Mouse (Mus musculus): Measurements from ENCODE around the gene Chml. TPM values are rescaled to one million over a fixed set of nuclear protein-coding genes. Genes with fewer than 3 reads are reported as not detected.

The Chml gene
- polyA plus RNA-seq, 1 experiment, result 0.51 TPM

DNA sequence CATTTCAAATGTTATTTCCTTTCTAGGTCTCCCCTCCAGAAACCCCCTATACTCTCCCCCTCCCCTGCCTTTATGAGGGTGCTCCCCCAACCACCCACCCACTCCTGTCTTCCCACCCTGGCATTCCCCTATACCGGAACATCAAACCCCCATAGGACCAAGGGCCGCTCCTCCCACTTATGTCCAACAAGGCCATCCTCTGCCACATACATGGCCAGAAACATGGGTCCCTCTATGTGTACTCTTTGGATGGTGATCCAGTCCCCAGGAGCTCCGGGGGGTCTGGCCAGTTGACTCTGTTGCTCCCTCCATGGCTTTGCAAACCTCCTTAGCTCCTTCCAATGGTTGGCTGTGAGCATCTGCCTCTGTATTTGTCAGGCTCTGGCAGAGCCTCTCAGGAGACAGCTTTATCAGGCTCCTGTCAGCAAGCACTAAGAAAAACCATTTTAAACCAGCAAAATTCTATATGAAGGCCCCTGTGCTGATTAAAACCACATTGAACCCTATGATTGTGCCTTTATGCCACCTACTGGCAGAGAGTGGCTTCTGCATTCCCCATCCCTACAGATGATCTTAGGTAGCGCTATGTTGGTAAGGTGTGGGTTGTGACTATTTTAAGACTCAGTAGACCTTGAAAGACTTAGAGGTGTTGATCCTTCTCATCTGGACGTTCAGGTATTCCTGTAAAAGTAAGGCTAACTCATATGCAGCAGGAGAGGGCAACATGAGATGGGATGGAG lies 23.9 kb downstream of the Chml start:
- WGBS, result 61% methylated on average over 5 of the region's 5 CpGs
- no peak for DNase-seq (ENCODE audit: low read depth, low spot score)

DNA sequence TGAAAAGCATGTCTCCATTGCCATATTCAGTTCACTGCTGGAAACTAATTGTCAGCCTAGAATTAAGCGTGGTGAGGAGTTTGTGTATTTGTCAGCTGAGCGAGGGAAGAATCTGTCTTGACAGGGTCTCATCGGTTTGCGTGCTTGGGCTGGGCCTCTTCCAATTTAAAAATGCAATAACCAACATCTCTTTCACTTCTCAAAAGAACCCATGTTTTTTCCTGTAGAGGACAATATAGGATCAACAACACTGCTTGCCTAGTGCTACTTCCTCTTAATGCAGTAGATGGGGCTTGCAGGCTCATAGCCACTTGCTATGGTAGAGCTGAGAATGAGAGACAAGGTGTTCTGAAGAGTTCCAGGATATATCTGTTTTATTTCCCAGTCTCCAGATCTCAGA lies 32.8 kb downstream of the Chml start:
- no peak for DNase-seq (ENCODE audit: low read depth, low spot score)
- WGBS, result 82% methylated on average over 4 of the region's 4 CpGs

- no peak for DNase-seq (ENCODE audit: low read depth, low spot score)
- WGBS, result 95% methylated on average over 4 of the region's 4 CpGs
These were observed 44.1 kb downstream of the Chml start for GRCm38 (mm10) chr1:175648615-175649014.

GRCm38 (mm10) chr1:175646952-175647351 lies 45.7 kb downstream of the Chml start:
- 10% methylated on average over 9 of the region's 9 CpGs for WGBS
- no peak for DNase-seq (ENCODE audit: low read depth, low spot score)

GRCm38 (mm10) chr1:175643496-175644265 lies 49.0 kb downstream of the Chml start:
- 31% methylated on average over 5 of the region's 5 CpGs for WGBS
- no peak for DNase-seq (ENCODE audit: low read depth, low spot score)

DNA sequence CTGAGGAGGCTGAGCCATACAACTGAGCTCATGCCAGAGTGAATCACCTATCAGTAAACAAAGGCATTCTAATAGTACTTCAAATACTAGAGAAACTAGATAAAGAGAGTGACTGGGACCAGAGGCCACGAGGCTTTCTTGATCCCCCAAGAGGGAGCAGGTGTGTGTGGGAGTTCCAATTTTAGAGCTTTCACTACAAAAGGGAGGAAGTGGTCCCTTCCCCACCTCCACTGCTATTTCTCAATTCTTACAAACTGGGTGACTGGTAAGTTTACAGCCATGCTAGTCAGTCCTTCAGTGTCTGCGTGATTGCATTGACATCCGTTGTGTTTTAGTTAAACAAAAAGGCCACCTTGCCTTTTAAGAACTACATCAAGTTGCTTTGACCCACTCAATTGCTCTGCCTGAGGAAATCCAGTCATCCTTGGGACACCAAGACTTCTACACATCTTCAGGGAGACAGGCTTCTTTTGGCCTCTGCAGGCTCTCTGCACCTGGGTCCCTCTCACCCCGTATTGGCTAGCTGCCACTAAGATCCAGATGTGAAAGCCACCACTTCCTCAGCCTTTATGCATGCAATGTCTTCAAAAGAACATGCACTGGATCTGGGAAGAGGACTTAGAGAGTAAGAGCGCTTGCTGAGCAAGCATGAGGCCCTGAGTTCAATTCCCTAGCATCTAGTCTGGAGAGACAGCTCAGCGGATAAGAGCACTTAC lies 52.1 kb downstream of the Chml start:
- no peak for DNase-seq (ENCODE audit: low read depth, low spot score)
- WGBS, result 70% methylated on average over 6 of the region's 6 CpGs

DNA sequence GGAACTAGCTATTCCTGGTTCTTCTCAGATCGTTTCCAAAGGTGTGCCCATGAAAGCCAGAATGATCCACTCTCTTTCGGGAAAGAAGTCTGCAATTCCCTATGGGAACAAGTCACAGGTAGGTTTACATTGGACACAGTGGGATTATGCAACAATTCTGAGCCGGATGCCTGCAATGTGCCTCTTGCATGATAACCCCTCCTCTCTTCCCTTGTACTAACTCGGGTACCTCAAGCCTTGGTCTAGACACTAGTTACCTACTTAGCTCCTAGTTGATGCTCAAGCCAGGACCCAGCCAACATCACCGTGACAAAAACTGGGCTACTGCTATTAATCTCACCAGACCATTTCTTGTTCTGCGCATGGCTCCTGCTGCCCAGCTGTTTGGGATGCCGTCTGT lies 53.6 kb downstream of the Chml start:
- WGBS, result 84% methylated on average over 7 of the region's 7 CpGs
- no peak for DNase-seq (ENCODE audit: low read depth, low spot score)

DNA sequence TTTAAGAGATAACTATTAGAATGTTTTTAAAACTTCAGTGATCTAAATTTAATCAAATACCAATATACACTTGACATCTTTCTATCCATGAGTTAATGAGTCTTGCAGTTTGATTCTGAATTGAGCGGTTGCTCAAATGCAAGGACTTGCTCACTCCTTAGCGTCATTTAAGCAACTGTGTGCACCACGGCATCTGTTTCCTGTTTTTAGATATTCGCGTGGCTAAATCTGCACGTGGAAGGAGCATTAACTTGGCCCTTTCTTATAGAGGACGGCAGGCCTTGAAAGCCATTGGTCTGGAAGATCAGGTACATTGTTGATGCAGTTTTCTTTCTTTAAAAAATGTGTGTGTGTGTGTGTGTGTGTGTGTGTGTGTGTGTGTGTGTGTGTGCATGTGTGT lies 55.0 kb downstream of the Chml start:
- no peak for DNase-seq (ENCODE audit: low read depth, low spot score)
- 70% methylated on average over 7 of the region's 7 CpGs for WGBS

GRCm38 (mm10) chr1:175632470-175632869 lies 60.2 kb downstream of the Chml start:
- 87% methylated on average over 14 of the region's 14 CpGs for WGBS
- DNase-seq (ENCODE audit: low read depth, low spot score), result no peak

Other genes starting within 250 kb of the Chml start
- 0.15 and 0.17 TPM in 2 replicates for gene Rgs7, start 200.4 kb downstream of the Chml start, polyA plus RNA-seq (2012; rRNA removed)
- 1.4 and 1.7 TPM in 2 replicates for gene Kmo, start 72.5 kb downstream of the Chml start, polyA plus RNA-seq (2012; rRNA removed)
- 47.6 and 50.6 TPM in 2 replicates for gene Fh1, start 67.3 kb downstream of the Chml start, polyA plus RNA-seq (2012; rRNA removed)
- 1.6 and 1.8 TPM in 2 replicates for gene Opn3, start 125 bp downstream of the Chml start, polyA plus RNA-seq (2012; rRNA removed)
- not detected in 2 replicates for gene Wdr64, start 5.7 kb upstream of the Chml start, polyA plus RNA-seq (2012; rRNA removed)
- gene Exo1, start 187.7 kb upstream of the Chml start, polyA plus RNA-seq (2012; rRNA removed), result 0.87 and 2.0 TPM in 2 replicates
- not detected in 2 replicates for gene Gm38100, start 227.4 kb upstream of the Chml start, polyA plus RNA-seq (2012; rRNA removed)

Data from large intestine, adult 2 months (tissue).